Mouse (Mus musculus) cerebellum, adult 18-20 months (tissue): Measurements from ENCODE around the gene Myom1.

Experiments used
- DNase-seq, 2 experiments: peaks; one replicate each; pipeline ENCODE4 v3.0.0; 2021

Myom1 gene

GRCm38 (mm10) chr17:71145248-71145961 is 143.0 kb downstream of the Myom1 start:
- DNase-seq, result no peak

- no peak for DNase-seq
Measured at GRCm38 (mm10) chr17:71153356-71153755, 150.9 kb downstream of the Myom1 start.

- no peak for DNase-seq
Measured at GRCm38 (mm10) chr17:71155271-71155670, 152.8 kb downstream of the Myom1 start.

GRCm38 (mm10) chr17:71159152-71159567 is 156.7 kb downstream of the Myom1 start:
- no peak for DNase-seq

- no peak for DNase-seq
Measured at GRCm38 (mm10) chr17:71159720-71160119, 157.3 kb downstream of the Myom1 start.

- no peak for DNase-seq
Measured at GRCm38 (mm10) chr17:71160244-71160995, 158.0 kb downstream of the Myom1 start.

- no peak for DNase-seq
Measured at GRCm38 (mm10) chr17:71164991-71165390, 162.6 kb downstream of the Myom1 start.

- no peak for DNase-seq
Measured at GRCm38 (mm10) chr17:71168205-71168815, 165.9 kb downstream of the Myom1 start.

GRCm38 (mm10) chr17:71168846-71169245 is 166.4 kb downstream of the Myom1 start:
- DNase-seq, result no peak

GRCm38 (mm10) chr17:71169639-71170038 is 167.2 kb downstream of the Myom1 start:
- no peak for DNase-seq

- DNase-seq, result no peak
Measured at GRCm38 (mm10) chr17:71171161-71171560, 168.7 kb downstream of the Myom1 start.
